Mouse (Mus musculus) 416B (cell line): ENCODE measurements around the gene Ick.

Experiments
- DNase-seq: peaks from one replicate; pipeline ENCODE4 v3.0.0; 2011; ENCODE audit warnings: low read depth

The Ick gene

GRCm38 (mm10) chr9:78190651-78191634 is 82.0 kb downstream of the Ick start:
- DNase-seq: no peak

DNA sequence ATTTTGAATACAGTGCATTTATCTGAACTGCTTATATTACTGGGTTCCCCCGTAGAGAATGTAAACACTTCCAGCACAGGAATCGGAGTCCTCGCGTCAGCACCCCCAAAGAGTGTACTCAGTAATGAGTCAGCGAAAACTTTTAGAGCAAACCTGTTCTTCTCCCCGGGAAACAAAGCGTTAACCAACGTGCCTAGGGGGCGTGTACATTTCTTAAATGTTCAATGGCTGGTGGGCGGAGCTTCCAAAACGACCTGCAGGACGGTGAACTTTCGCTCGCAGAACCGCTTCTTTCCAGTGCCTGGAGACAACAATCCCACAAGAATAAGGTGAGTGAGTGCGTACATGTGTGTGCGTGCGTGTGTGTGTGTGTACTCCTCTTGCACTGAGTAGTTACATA is 82.7 kb downstream of the Ick start:
- DNase-seq: peak; percentile 87

DNA sequence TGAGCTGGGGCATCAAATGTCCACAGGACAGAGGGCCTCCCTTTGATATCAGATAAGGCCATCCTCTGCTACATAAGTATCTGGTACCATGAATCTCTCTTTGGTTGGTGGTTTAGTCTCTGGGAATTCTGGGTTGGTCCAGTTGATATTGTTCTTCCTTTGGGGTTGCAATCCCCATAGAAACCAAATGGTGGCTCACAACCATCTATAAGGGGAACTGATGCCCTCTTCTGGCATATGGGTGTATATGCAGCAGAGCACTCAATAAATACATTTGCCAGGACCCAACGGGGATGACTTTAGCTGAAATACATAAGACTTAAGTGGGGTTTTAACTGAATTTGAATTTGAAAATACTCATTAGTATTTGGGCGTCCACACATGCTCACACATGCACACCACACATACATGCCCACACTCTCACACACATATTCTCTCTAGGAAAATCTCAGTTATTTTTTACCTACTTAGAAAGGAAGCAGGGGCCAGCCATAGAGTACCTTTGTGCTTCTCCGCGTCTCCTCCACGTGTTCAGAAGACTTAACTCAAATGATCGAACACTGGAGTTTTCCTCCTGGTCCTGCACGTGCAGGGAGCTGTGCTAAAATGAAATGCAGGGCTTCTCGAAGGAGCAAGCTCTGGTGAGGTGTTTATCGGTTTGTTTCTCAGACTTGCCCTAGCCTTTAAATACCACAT is 85.1 kb downstream of the Ick start:
- peak; percentile 86 for DNase-seq

DNA sequence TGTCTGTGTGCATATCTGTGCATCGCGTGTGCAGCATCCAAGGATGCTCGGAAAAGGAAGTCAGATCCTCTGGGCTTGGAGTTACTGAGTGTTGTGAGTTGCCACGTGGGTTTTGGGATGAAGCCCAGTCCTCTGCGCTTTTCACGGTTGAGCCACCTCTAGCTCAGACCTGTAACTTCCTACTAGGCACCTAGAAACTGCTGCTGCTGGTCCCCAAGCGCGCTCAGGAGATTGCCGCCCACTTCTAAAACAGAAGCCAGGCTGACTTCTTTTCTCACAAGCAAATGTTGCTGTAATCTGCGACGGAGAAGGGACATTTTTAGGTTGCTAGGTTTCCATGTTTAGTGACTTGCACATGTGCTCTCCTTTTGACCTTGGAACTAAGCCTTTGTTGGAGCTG is 86.0 kb downstream of the Ick start:
- no peak for DNase-seq

DNA sequence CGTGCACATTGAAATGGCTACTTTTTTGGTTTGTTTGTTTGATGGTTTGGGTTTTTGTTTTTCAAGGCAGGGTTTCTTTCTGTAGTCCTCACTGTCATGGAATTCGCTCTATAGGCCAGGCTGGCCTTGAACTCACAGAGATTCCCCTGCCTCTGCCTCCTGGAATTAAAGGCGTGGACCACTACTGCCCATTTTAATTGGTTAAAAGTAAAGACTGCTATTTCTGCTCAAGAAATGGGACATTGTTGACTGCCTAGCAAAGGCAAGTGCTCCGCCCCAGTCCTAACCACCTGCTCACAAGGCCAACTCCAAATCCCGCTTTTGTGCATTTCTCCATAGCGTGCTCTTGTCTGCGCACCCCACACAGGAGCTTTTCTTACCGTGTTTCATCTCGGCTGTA is 88.8 kb downstream of the Ick start:
- DNase-seq: no peak

GRCm38 (mm10) chr9:78204194-78204593 is 95.2 kb downstream of the Ick start:
- no peak for DNase-seq

DNA sequence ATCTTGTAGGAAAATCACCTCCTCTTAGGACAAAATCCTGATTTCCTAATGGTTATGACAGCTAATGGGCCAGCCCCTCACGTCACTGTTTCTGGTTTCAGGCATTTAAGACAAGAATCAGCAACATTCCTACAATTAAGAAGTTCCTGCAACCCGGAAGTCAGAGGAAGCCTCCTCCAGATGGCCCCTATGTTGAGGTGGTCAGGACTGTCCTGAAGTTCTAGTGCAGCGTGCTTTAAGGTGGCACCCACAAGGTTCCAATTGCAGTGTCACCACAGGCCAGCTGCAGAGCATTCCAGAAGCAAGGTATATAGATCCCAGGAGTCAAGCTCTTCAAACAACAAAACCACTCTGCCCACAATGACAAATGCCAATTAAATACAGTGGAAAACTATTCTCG is 100.0 kb downstream of the Ick start:
- no peak for DNase-seq

DNA sequence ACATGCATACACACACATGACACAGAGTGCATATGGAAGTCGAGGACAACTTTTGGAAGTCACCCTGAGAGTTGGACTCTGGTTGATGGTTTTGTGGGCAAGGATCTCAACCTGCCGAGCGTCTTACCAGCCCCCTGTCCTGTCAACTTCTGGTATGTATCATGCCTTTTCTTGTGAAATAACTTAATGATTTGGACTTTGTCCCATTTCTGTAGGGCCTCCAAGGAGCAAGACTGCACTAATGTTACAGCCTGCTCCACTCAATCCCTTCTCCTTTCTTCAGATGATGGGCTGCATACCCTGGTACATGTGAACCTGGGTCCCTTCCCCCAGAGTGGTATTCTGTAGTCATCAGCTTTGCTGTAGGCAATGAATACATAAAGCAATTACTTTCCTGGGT is 101.1 kb downstream of the Ick start:
- no peak for DNase-seq

GRCm38 (mm10) chr9:78210821-78211220 is 101.8 kb downstream of the Ick start:
- DNase-seq: no peak

DNA sequence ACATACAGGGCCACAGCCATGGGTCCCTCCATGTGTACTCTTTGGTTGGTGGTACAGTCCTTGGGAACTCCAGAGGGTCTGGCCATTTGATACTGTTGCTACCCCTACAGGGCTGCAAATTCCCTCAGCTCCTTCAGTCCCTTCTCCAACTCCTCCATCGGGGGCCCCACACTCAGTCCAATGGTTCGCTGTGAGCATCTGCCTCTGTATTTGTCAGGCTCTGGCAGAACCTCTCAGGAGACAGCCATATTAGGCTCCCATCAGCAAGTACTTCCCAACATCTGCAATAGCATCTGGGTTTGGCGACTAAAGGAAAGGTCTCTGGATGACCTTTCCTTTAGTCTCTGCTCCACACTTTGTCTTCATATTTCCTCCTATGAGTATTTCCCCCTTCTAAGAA is 102.5 kb downstream of the Ick start:
- DNase-seq: no peak

GRCm38 (mm10) chr9:78212341-78213049 is 103.5 kb downstream of the Ick start:
- DNase-seq: no peak

- no peak for DNase-seq
Observed at GRCm38 (mm10) chr9:78217074-78217473, 108.1 kb downstream of the Ick start.
